Mouse (Mus musculus): Measurements from ENCODE around the gene Tns3.

Gene Tns3

GRCm38 (mm10) chr11:8652116-8652714 is 12.1 kb downstream of the Tns3 start:
- no peak for DNase-seq (ENCODE audit: low read depth in 2 of 2, low spot score in 2 of 2)

DNA sequence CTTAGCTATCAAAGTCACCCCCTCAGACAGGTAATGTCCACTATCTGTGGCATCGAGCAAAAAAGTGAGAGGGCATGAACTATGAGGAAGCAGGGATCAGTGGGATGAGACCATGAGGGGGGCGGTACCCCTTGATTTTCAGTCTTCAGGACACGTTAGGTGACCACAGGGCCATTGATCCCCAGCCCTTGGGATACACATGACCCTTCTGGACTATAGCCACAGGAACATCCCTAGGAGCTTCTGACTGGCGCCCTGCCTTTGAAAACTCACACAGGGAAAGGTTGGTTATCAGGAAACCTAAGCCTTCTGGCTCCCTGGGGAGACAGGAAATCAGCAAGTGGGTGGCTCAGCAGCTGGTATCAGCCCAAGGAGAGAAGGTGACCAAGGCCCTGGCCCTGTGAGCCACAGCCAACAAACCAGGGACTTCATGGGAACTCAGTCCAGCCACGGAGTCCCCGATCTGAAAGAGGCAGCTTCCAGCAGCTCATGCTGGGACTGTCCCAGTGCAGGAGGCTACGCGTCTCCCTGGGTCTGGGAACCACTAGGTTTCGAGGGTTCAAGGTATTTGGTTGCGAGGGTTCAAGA is 12.8 kb downstream of the Tns3 start:
- no peak for DNase-seq (ENCODE audit: low read depth in 2 of 2, low spot score in 2 of 2)

DNA sequence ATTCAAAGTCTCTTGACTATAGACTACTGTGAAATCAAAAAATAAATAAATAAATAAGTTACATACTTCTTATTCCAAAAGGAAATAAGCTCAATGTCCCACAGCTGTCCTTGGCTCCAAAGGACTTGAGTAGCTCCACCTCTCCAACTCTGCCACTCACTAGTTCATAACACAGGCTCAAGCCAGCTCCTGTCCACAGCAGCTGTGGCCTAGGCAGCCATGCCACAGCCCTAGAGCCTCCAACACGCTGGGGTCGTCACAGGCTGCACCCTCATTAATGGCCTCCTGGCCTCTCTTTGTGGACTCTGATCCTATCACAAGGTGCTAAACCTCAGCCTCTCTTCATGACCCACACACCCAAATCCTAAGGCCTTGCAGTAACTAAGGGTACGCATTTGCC is 18.7 kb downstream of the Tns3 start:
- DNase-seq (ENCODE audit: low read depth in 2 of 2, low spot score in 2 of 2): no peak

GRCm38 (mm10) chr11:8644272-8644671 is 20.1 kb downstream of the Tns3 start:
- DNase-seq (ENCODE audit: low read depth in 2 of 2, low spot score in 2 of 2): no peak

GRCm38 (mm10) chr11:8641634-8642277 is 22.6 kb downstream of the Tns3 start:
- no peak for DNase-seq (ENCODE audit: low read depth in 2 of 2, low spot score in 2 of 2)

DNA sequence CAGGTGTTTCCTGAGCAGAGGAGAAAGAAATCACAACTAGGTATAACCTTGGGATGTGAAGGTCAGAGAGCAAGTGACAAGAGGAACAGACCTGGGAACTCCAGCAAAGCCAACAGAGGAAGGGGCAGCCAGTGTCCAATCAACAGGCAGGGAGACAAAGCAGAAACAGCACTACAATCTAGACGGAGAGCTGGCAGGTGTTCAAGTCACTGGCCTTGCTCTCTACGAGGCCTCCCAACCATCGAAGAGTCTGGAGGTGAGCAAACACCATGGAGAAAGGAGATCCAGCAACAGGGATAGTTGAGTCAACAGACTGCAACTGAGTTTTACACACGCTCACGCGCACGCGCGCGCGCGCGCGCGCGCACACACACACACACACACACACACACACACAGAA is 24.6 kb downstream of the Tns3 start:
- no peak for DNase-seq (ENCODE audit: low read depth in 2 of 2, low spot score in 2 of 2)

GRCm38 (mm10) chr11:8639007-8639718 is 25.2 kb downstream of the Tns3 start:
- no peak for DNase-seq (ENCODE audit: low read depth in 2 of 2, low spot score in 2 of 2)

GRCm38 (mm10) chr11:8637469-8638447 is 26.6 kb downstream of the Tns3 start:
- no peak for DNase-seq (ENCODE audit: low read depth in 2 of 2, low spot score in 2 of 2)

GRCm38 (mm10) chr11:8636680-8637079 is 27.7 kb downstream of the Tns3 start:
- DNase-seq (ENCODE audit: low read depth in 2 of 2, low spot score in 2 of 2): no peak

- no peak for DNase-seq (ENCODE audit: low read depth in 2 of 2, low spot score in 2 of 2)
Measured at GRCm38 (mm10) chr11:8635778-8636177, 28.6 kb downstream of the Tns3 start.

- DNase-seq (ENCODE audit: low read depth in 2 of 2, low spot score in 2 of 2): no peak
Measured at GRCm38 (mm10) chr11:8634728-8635410, 29.5 kb downstream of the Tns3 start.

- no peak for DNase-seq (ENCODE audit: low read depth in 2 of 2, low spot score in 2 of 2)
Measured at GRCm38 (mm10) chr11:8632163-8632562, 32.2 kb downstream of the Tns3 start.

DNA sequence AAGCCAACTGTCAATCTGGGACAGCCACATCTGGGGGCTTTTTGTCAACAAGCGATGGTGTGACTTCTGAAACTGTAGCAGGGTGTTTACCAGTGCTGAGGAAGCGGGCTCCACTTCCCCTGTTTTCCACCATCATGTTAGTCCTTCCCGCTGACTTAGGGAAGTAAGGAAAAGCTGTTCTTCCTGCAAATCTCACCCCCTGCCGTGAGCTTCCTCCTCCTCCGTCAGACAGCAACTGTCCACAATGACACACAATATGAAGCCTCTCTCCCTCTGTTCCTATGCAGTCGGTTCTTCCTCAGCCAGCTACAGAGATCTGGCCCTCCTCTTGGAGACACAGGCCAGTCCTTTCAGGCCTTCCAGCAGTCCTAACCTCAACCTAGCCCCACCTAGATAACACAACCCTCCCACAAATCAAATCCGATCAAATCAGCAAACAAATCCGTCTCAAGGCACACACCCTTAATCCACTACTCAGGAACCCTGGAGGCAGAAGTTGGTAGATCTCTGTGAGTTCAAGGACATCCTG is 34.4 kb downstream of the Tns3 start:
- no peak for DNase-seq (ENCODE audit: low read depth in 2 of 2, low spot score in 2 of 2)

DNA sequence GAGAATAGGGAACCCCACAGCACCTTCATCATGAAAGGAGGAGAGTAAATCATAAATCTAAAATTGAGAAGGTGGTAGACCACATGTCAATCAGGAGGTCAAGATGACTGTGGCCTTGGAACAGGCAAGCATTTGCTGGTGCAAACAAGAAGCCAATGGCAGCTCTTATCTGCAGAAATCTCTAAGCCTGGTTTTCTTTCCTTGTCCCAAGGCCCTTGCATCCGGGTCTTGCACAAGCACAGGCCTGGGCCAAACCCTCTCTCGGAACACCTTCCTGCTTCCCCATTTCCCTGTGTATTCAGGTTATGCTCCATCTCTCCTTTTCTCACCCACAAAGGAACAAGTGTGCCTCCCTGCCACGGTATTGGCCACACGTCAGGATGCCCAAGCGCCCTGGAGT is 35.0 kb downstream of the Tns3 start:
- no peak for DNase-seq (ENCODE audit: low read depth in 2 of 2, low spot score in 2 of 2)

DNA sequence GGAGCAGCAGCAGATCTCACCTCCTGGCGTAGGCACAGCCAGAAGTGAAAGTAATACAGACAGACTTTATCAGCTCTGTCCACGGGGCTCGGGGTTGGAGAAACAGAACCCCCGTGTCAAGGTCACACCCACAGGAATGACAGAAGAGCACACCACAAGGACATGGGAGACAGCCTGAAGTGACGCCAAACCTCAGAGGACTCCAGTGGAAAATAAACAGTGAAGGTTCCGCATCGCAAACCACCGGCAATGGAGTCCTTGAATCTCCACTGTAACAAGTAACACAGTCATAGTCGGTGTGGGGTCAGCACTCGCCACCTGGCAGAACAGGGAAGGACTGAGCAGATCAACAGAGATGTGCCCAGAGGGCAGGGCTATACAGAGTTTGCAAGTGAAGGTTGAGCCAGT is 35.5 kb downstream of the Tns3 start:
- DNase-seq (ENCODE audit: low read depth in 2 of 2, low spot score in 2 of 2): no peak

- DNase-seq (ENCODE audit: low read depth in 2 of 2, low spot score in 2 of 2): no peak
Measured at GRCm38 (mm10) chr11:8627156-8627555, 37.2 kb downstream of the Tns3 start.

DNA sequence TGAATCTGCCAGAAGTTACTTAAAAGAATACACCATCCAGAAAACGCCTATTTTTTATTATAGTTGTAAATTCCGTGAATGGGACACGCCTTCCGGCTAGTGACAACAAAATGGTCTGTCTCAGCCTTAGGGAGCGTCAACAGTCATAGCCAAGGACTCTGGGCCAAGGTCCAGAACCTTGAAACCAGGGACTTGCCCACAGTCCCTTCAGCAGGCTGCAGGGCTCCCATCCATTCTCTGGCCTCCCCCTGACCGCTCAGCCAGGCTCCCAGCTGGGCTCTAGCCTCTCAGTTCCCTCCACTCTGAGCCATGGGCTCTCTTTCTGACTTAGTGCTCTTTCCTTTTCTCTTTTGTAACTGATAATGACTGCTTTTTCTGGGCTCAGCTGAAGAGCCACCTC is 37.6 kb downstream of the Tns3 start:
- DNase-seq (ENCODE audit: low read depth in 2 of 2, low spot score in 2 of 2): no peak

GRCm38 (mm10) chr11:8625915-8626604 is 38.3 kb downstream of the Tns3 start:
- no peak for DNase-seq (ENCODE audit: low read depth in 2 of 2, low spot score in 2 of 2)

DNA sequence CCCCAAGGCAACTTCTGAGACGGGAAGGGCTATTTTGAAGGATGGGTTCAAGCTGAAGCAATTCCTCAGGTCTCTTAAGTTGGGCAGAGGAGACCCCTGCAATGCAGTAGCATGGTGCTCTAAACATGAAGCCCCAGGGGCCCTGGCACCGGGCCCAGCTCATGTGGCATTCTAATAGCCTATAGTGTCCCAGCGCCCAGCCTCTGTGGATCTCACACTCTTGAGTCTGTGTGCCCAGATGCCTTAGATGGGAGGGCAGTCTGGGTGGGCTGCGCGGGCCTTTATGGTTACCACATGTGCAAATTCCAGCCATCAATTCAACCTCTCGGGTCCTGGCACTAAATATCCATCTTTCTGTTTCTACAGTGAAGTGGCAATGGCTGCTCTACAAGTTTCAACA is 38.9 kb downstream of the Tns3 start:
- DNase-seq (ENCODE audit: low read depth in 2 of 2, low spot score in 2 of 2): no peak

Measured in CD8-positive naive resting alpha-beta T cell, adult 2 months (primary cell).